ENCODE assay signal across 8 mouse cellular contexts in genomic region chr3:104788075-104788474, GRCm38 (mm10). TPM values are rescaled to one million over a fixed set of nuclear protein-coding genes. Genes with fewer than 3 reads are reported as not detected.
A peak's percentile ranks its signal among the peaks of the same experiment; 100 is the strongest.
DNase-seq lines count a peak whose midpoint lies in the region; ATAC-seq and TF ChIP-seq lines count a peak whose summit lies in the region.

Gene Rhoc, plus strand, starts transcription at chr3:104788375.

- no peaks in the 10 kb centered on the region for H3K9me3 ChIP-seq in forebrain, embryonic 12.5 days
- no peaks in the 10 kb centered on the region for H3K9me3 ChIP-seq in hindbrain, embryonic 11.5 days (ENCODE audit: control insufficient read depth, low read length)
- no peaks in the 10 kb centered on the region for H3K9me3 ChIP-seq in liver, embryonic 13.5 days (replicated peaks)

- H3K27me3 ChIP-seq in thymus, adult 2 months (ENCODE audit: control insufficient read depth, insufficient read depth, low read length), result peaks cover 6% of the 10 kb centered on the region; the same call in 1 of the 2 replicates
- H3K27me3 ChIP-seq in forebrain, embryonic 12.5 days, result peaks cover 41% of the 10 kb centered on the region
- H3K27me3 ChIP-seq in hindbrain, embryonic 11.5 days (ENCODE audit: control insufficient read depth, insufficient read depth, low read length), result peaks cover 14% of the 10 kb centered on the region
- H3K27me3 ChIP-seq in liver, embryonic 13.5 days, result peaks cover 68% of the 10 kb centered on the region

- no peak for TF ChIP-seq CTCF in thymus, adult 2 months (IDR thresholded peaks at IDR 0.05; ENCODE audit: borderline replicate concordance, control insufficient read depth, extremely low read depth, insufficient read depth, low read length, poor library complexity)

- DNase-seq in thymus, adult 2 months, result no peak
- DNase-seq in thymus, postnatal 14 days, result no peak
- no peak for DNase-seq in hindbrain, embryonic 11.5 days (ENCODE audit: low spot score)
- no peak for DNase-seq in liver, embryonic 13.5 days
- no peak for DNase-seq in embryo, embryonic 10.5 days (ENCODE audit: low spot score)
- DNase-seq in spleen, postnatal 14 days (ENCODE audit: low spot score in 2 of 2), result no peak
- DNase-seq in testis, postnatal 14 days (ENCODE audit: low spot score), result no peak

- peaks cover 15% of the 10 kb centered on the region for H3K4me1 ChIP-seq in thymus, adult 2 months (replicated peaks; ENCODE audit: control insufficient read depth, insufficient read depth, low read length)
- peaks cover 34% of the 10 kb centered on the region for H3K4me1 ChIP-seq in forebrain, embryonic 12.5 days
- no peaks in the 10 kb centered on the region for H3K4me1 ChIP-seq in hindbrain, embryonic 11.5 days (replicated peaks; ENCODE audit: control insufficient read depth, insufficient read depth, low read length)
- H3K4me1 ChIP-seq in liver, embryonic 13.5 days (replicated peaks), result peaks cover 35% of the 10 kb centered on the region

- peak within 1 kb of the TSS; percentile 73 for H3K9ac ChIP-seq in forebrain, embryonic 12.5 days
- peak within 1 kb of the TSS; percentile 70 for H3K9ac ChIP-seq in hindbrain, embryonic 11.5 days (ENCODE audit: low read depth, low read length)
- peak within 1 kb of the TSS; percentile 64 for H3K9ac ChIP-seq in liver, embryonic 13.5 days

- H3K27ac ChIP-seq in thymus, adult 2 months (ENCODE audit: control insufficient read depth, insufficient read depth, low read length), result no peak within 1 kb of the TSS
- H3K27ac ChIP-seq in forebrain, embryonic 12.5 days, result peak within 1 kb of the TSS; percentile 53; the same call in 1 of the 2 replicates
- peak within 1 kb of the TSS; percentile 60 for H3K27ac ChIP-seq in hindbrain, embryonic 11.5 days (ENCODE audit: low read depth, low read length)
- no peak within 1 kb of the TSS for H3K27ac ChIP-seq in liver, embryonic 13.5 days

- no peaks in the 10 kb centered on the region for H3K36me3 ChIP-seq in thymus, adult 2 months (ENCODE audit: control insufficient read depth, insufficient read depth, low read length)
- H3K36me3 ChIP-seq in forebrain, embryonic 12.5 days (replicated peaks), result peaks cover 6% of the 10 kb centered on the region; the same call in 1 of the 2 replicates
- H3K36me3 ChIP-seq in hindbrain, embryonic 11.5 days (ENCODE audit: control insufficient read depth, insufficient read depth, low read length), result no peaks in the 10 kb centered on the region
- no peaks in the 10 kb centered on the region; the same call in 1 of the 2 replicates for H3K36me3 ChIP-seq in liver, embryonic 13.5 days

- no peak for TF ChIP-seq POLR2A in thymus, adult 2 months (IDR thresholded peaks at IDR 0.05; ENCODE audit: control insufficient read depth, extremely low read depth, insufficient read depth, low read length, poor library complexity)

- peak within 1 kb of the TSS; percentile 44 for H3K4me3 ChIP-seq in thymus, adult 2 months (ENCODE audit: control insufficient read depth, insufficient read depth, low read length)
- H3K4me3 ChIP-seq in forebrain, embryonic 12.5 days (replicated peaks), result peak within 1 kb of the TSS; percentile 62
- H3K4me3 ChIP-seq in hindbrain, embryonic 11.5 days (ENCODE audit: low read depth, low read length), result peak within 1 kb of the TSS; percentile 65
- peak within 1 kb of the TSS; percentile 58 for H3K4me3 ChIP-seq in liver, embryonic 13.5 days (replicated peaks)

- ATAC-seq in forebrain, embryonic 12.5 days (ENCODE audit: low FRiP score), result 0 out of 2 replicates have a peak, but pooled peaks have one; percentile 4
- peak; percentile 29 for ATAC-seq in hindbrain, embryonic 11.5 days (ENCODE audit: low FRiP score)
- ATAC-seq in liver, embryonic 13.5 days (ENCODE audit: low read depth), result no peak

- WGBS in thymus, adult 2 months, result 67% methylated on average over 3 of the region's 3 CpGs
- 35% methylated on average over 3 of the region's 3 CpGs for WGBS in forebrain, embryonic 12.5 days
- 36% methylated on average over 3 of the region's 3 CpGs for WGBS in hindbrain, embryonic 11.5 days
- WGBS in liver, embryonic 13.5 days (ENCODE audit: insufficient replicate concordance), result 46% methylated on average over 3 of the region's 3 CpGs

- H3K4me2 ChIP-seq in forebrain, embryonic 12.5 days, result peak within 1 kb of the TSS; percentile 95
- peak within 1 kb of the TSS; percentile 93 for H3K4me2 ChIP-seq in hindbrain, embryonic 11.5 days (replicated peaks; ENCODE audit: low read depth, low read length)
- H3K4me2 ChIP-seq in liver, embryonic 13.5 days, result peak within 1 kb of the TSS; percentile 71

RNA-seq across cellular contexts. Expression of gene Rhoc, which starts in this region (rescaled TPM):
- 14.8 and 23.5 TPM in 2 replicates for polyA plus RNA-seq in thymus, adult 2 months (2012; rRNA removed)
- polyA plus RNA-seq in forebrain, embryonic 12.5 days (2016; fragmentation: Nextera tagmentation; extraction: Ambion mirVana), result 69.5 and 73.1 TPM in 2 replicates
- polyA plus RNA-seq in hindbrain, embryonic 11.5 days (2014; fragmentation: Nextera tagmentation; extraction: Ambion mirVana), result 99.1 and 105 TPM in 2 replicates
- 19.4 and 21.5 TPM in 2 replicates for polyA plus RNA-seq in liver, embryonic 13.5 days (2015; fragmentation: Nextera tagmentation; extraction: Ambion mirVana)

Comparison
In these comparisons a context has a peak if more than half of its experiments do, and no peak if none do; other contexts are left out.
1. H3K27ac ChIP-seq: peak in forebrain, embryonic 12.5 days (single experiment) and hindbrain, embryonic 11.5 days (single experiment); none in thymus, adult 2 months (single experiment) and liver, embryonic 13.5 days (single experiment).
2. Peak in every context shown above with its lines, with median percentiles within 50 percentile points of each other: H3K4me3 ChIP-seq, H3K4me2 ChIP-seq and H3K9ac ChIP-seq.